16 mouse cellular contexts compared by ENCODE assay signal in the genomic region with DNA sequence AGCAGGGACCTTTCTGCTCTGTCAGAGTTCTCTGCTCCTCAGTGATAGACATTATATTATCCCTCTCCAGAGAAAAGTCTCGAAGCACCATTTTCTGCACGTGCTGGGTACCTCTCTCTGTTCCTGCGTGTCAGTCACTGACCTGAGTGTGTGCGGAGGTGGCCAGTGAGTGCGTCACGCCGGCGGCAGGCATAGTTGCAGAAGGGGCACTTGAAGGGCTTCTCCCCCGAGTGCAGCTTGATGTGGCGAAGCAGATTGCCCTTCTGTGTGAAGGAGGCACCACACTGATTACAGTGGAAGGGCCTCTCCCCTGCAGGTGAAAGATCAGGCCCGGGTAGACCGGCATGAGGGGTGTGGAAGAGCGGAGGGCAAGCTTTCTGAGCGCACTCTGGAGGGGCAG. TPM values are rescaled to one million over a fixed set of nuclear protein-coding genes. Genes with fewer than 3 reads are reported as not detected.
"Had no signal": no experiment of that assay in that cellular context is flagged by ENCODE, and none has a peak within 500 bp of the region (broad histone marks: within the 10 kb centered on the region; RNA-seq: fewer than 3 reads in every experiment).

No protein-coding gene starts in this region.

- H3K9ac ChIP-seq: liver, embryonic 15.5 days; liver, postnatal 0 days; lung, embryonic 15.5 days; midbrain, embryonic 13.5 days; midbrain, embryonic 15.5 days; neural tube, embryonic 12.5 days; stomach, embryonic 15.5 days had no signal

- H3K27ac ChIP-seq: liver, embryonic 15.5 days; lung, embryonic 15.5 days; macrophage; midbrain, embryonic 13.5 days; midbrain, embryonic 15.5 days; neural tube, embryonic 12.5 days; stomach, embryonic 15.5 days; stomach, postnatal 0 days had no signal

- DNase-seq: liver, postnatal 0 days; lung, adult 2 months; right cerebral cortex, postnatal 14 days; thymus, adult 2 months; thymus, postnatal 25 days; thymus, postnatal 4 days had no signal

- H3K27me3 ChIP-seq: midbrain, embryonic 13.5 days; midbrain, embryonic 15.5 days; neural tube, embryonic 12.5 days; stomach, embryonic 15.5 days had no signal

- H3K36me3 ChIP-seq: liver, embryonic 15.5 days; lung, embryonic 15.5 days had no signal

- H3K4me3 ChIP-seq: liver, embryonic 15.5 days; lung, embryonic 15.5 days; megakaryocyte, embryonic 14.5 days; midbrain, embryonic 13.5 days; midbrain, embryonic 15.5 days; neural tube, embryonic 12.5 days; stomach, embryonic 15.5 days had no signal

- H3K9me3 ChIP-seq: liver, embryonic 15.5 days; lung, embryonic 15.5 days; megakaryocyte, embryonic 14.5 days; midbrain, embryonic 13.5 days; midbrain, embryonic 15.5 days; neural tube, embryonic 12.5 days; stomach, embryonic 15.5 days had no signal

RNA-seq across cellular contexts. Expression of gene Ikzf4, which starts 5.8 kb away (rescaled TPM):
- total RNA-seq: monocyte, adult 5-6 weeks had no signal
- polyA plus RNA-seq: macrophage had no signal
